Mouse (Mus musculus) neural tube, embryonic 13.5 days (tissue): ENCODE measurements around the gene Unc5c. TPM values are rescaled to one million over a fixed set of nuclear protein-coding genes. Genes with fewer than 3 reads are reported as not detected.

ENCODE experiments used
- ATAC-seq: fragments of 200-750 bp; cut with Nextera tagmentation; 2 replicates; pipeline ENCODE4 v1.8.0; 2017; ENCODE audit warnings: low read depth, mild to moderate bottlenecking, moderate TSS enrichment, moderate library complexity
- H3K27ac ChIP-seq: fragments of 300-500 bp; sonication (generic); replicated peaks from 2 replicates; pipeline ENCODE4 v1.5.1; 2015; ENCODE audit warnings: moderate library complexity, mild to moderate bottlenecking, inconsistent platforms
- H3K27me3 ChIP-seq: fragments of 300-500 bp; sonication (generic); 2 replicates; pipeline ENCODE4 v1.6.1; 2015; ENCODE audit warnings: mild to moderate bottlenecking, inconsistent platforms
- H3K36me3 ChIP-seq: fragments of 300-500 bp; sonication (generic); 2 replicates; pipeline ENCODE4 v1.6.1; 2015; ENCODE audit warnings: mild to moderate bottlenecking, inconsistent platforms
- H3K4me1 ChIP-seq: fragments of 300-500 bp; sonication (generic); replicated peaks from 2 replicates; pipeline ENCODE4 v1.6.1; 2015; ENCODE audit warnings: inconsistent platforms
- H3K4me2 ChIP-seq: fragments of 300-500 bp; sonication (generic); 2 replicates; pipeline ENCODE4 v1.6.1; 2015; ENCODE audit warnings: inconsistent platforms, mild to moderate bottlenecking, moderate library complexity
- H3K4me3 ChIP-seq: fragments of 300-500 bp; sonication (generic); 2 replicates; pipeline ENCODE4 v1.5.1; 2015; ENCODE audit warnings: mild to moderate bottlenecking, inconsistent platforms
- H3K9ac ChIP-seq: fragments of 300-500 bp; sonication (generic); 2 replicates; pipeline ENCODE4 v1.6.1; 2015; ENCODE audit warnings: moderate library complexity, mild to moderate bottlenecking, inconsistent platforms
- H3K9me3 ChIP-seq: fragments of 300-500 bp; sonication (generic); 2 replicates; pipeline ENCODE4 v1.6.1; 2016; ENCODE audit warnings: inconsistent platforms
- WGBS: fragments of 180-500 bp; shearing (Covaris S2); methylation state at CpG from one replicate; pipeline ENCODE4 v1.1.7; 2015; 5-methylcytosine and 5-hydroxymethylcytosine counted together
- polyA plus RNA-seq: library from polyadenylated mRNA; unstranded; fragments of >200 nt; fragmentation: Nextera tagmentation; extraction: Ambion mirVana; gene quantifications from 2 replicates; pipeline ENCODE4 v1.2.1, GENCODE M21; 2015

Unc5c gene
- polyA plus RNA-seq, 1 experiment from 2014 or later: 18.8 TPM

- Histone ChIP-seq H3K4me3 (no peak overlapping the region), H3K36me3 (no peaks in the 10 kb centered on the region), H3K4me1 (peaks cover 4% of the 10 kb centered on the region; the same call in 1 of the 2 replicates), H3K9me3 (no peaks in the 10 kb centered on the region), H3K27me3 (no peaks in the 10 kb centered on the region), H3K9ac (no peak overlapping the region), H3K4me2 (no peak overlapping the region), H3K27ac (no peak overlapping the region)
- 35% methylated on average over 6 of the region's 6 CpGs for WGBS
- ATAC-seq: peak; percentile 47; the same call in 1 of the 2 replicates
These were observed 268.8 kb downstream of the Unc5c start for GRCm38 (mm10) chr3:141733844-141734243.

- Histone ChIP-seq H3K9me3 (no peaks in the 10 kb centered on the region), H3K27me3 (no peaks in the 10 kb centered on the region), H3K9ac (no peak overlapping the region), H3K4me3 (no peak overlapping the region), H3K4me1 (peaks cover 4% of the 10 kb centered on the region; the same call in 1 of the 2 replicates), H3K4me2 (no peak overlapping the region), H3K36me3 (no peaks in the 10 kb centered on the region), H3K27ac (no peak overlapping the region)
- ATAC-seq: no peak
These were observed 270.3 kb downstream of the Unc5c start for GRCm38 (mm10) chr3:141735285-141735684.

GRCm38 (mm10) chr3:141745322-141745721 is 280.3 kb downstream of the Unc5c start:
- H3K27ac ChIP-seq: no peak overlapping the region
- no peak for ATAC-seq
- no peak overlapping the region for H3K9ac ChIP-seq
- H3K9me3 ChIP-seq: no peaks in the 10 kb centered on the region
- H3K36me3 ChIP-seq: no peaks in the 10 kb centered on the region
- H3K27me3 ChIP-seq: no peaks in the 10 kb centered on the region
- peaks cover 6% of the 10 kb centered on the region for H3K4me1 ChIP-seq
- no peak overlapping the region for H3K4me2 ChIP-seq
- H3K4me3 ChIP-seq: no peak overlapping the region

- Histone ChIP-seq H3K4me3 (no peak overlapping the region), H3K36me3 (no peaks in the 10 kb centered on the region), H3K27me3 (no peaks in the 10 kb centered on the region), H3K9ac (no peak overlapping the region), H3K9me3 (no peaks in the 10 kb centered on the region), H3K4me1 (no peaks in the 10 kb centered on the region), H3K4me2 (no peak overlapping the region), H3K27ac (no peak overlapping the region)
- 76% methylated on average over 4 of the region's 4 CpGs for WGBS
- ATAC-seq: no peak
These were observed 283.8 kb downstream of the Unc5c start for GRCm38 (mm10) chr3:141748694-141749381.

GRCm38 (mm10) chr3:141752172-141752571 is 287.2 kb downstream of the Unc5c start:
- no peaks in the 10 kb centered on the region for H3K36me3 ChIP-seq
- WGBS: 56% methylated on average over 7 of the region's 7 CpGs
- H3K9ac ChIP-seq: no peak overlapping the region
- H3K27me3 ChIP-seq: no peaks in the 10 kb centered on the region
- no peaks in the 10 kb centered on the region for H3K4me1 ChIP-seq
- no peak overlapping the region for H3K27ac ChIP-seq
- no peak for ATAC-seq
- H3K4me3 ChIP-seq: no peak overlapping the region
- H3K4me2 ChIP-seq: no peak overlapping the region
- H3K9me3 ChIP-seq: no peaks in the 10 kb centered on the region

- H3K9ac ChIP-seq: no peak overlapping the region
- H3K36me3 ChIP-seq: 0 out of 2 replicates have a peak, but pooled peaks cover 3% of the 10 kb centered on the region
- no peak for ATAC-seq
- WGBS: 82% methylated on average over 3 of the region's 3 CpGs
- no peaks in the 10 kb centered on the region for H3K4me1 ChIP-seq
- no peak overlapping the region for H3K4me3 ChIP-seq
- no peak overlapping the region for H3K27ac ChIP-seq
- no peaks in the 10 kb centered on the region for H3K27me3 ChIP-seq
- H3K9me3 ChIP-seq: no peaks in the 10 kb centered on the region
- no peak overlapping the region for H3K4me2 ChIP-seq
These were observed 292.2 kb downstream of the Unc5c start for GRCm38 (mm10) chr3:141757259-141757658.

GRCm38 (mm10) chr3:141778411-141778919 is 313.4 kb downstream of the Unc5c start:
- Histone ChIP-seq H3K9me3 (no peaks in the 10 kb centered on the region), H3K27me3 (no peaks in the 10 kb centered on the region), H3K4me1 (no peaks in the 10 kb centered on the region; the same call in 1 of the 2 replicates), H3K27ac (no peak overlapping the region), H3K9ac (no peak overlapping the region), H3K4me3 (no peak overlapping the region), H3K4me2 (no peak overlapping the region), H3K36me3 (no peaks in the 10 kb centered on the region)
- 75% methylated on average over 8 of the region's 8 CpGs for WGBS
- no peak for ATAC-seq

GRCm38 (mm10) chr3:141779186-141779585 is 314.2 kb downstream of the Unc5c start:
- Histone ChIP-seq H3K4me1 (no peaks in the 10 kb centered on the region; the same call in 1 of the 2 replicates), H3K9me3 (no peaks in the 10 kb centered on the region), H3K4me3 (no peak overlapping the region), H3K9ac (no peak overlapping the region), H3K27me3 (no peaks in the 10 kb centered on the region), H3K36me3 (no peaks in the 10 kb centered on the region), H3K4me2 (no peak overlapping the region), H3K27ac (no peak overlapping the region)
- 60% methylated on average over 3 of the region's 3 CpGs for WGBS
- no peak for ATAC-seq

GRCm38 (mm10) chr3:141782553-141782952 is 317.5 kb downstream of the Unc5c start:
- no peaks in the 10 kb centered on the region for H3K9me3 ChIP-seq
- H3K4me2 ChIP-seq: no peak overlapping the region
- peaks cover 10% of the 10 kb centered on the region for H3K4me1 ChIP-seq
- H3K4me3 ChIP-seq: no peak overlapping the region
- H3K27ac ChIP-seq: no peak overlapping the region
- WGBS: 69% methylated on average over 4 of the region's 4 CpGs
- ATAC-seq: no peak
- H3K9ac ChIP-seq: no peak overlapping the region
- H3K36me3 ChIP-seq: no peaks in the 10 kb centered on the region
- H3K27me3 ChIP-seq: no peaks in the 10 kb centered on the region

- 89% methylated on average over 8 of the region's 8 CpGs for WGBS
- ATAC-seq: no peak
- H3K27ac ChIP-seq: no peak overlapping the region
- H3K9me3 ChIP-seq: no peaks in the 10 kb centered on the region
- H3K36me3 ChIP-seq: no peaks in the 10 kb centered on the region
- no peak overlapping the region for H3K4me2 ChIP-seq
- peaks cover 13% of the 10 kb centered on the region for H3K4me1 ChIP-seq
- H3K27me3 ChIP-seq: no peaks in the 10 kb centered on the region
- H3K9ac ChIP-seq: no peak overlapping the region
- no peak overlapping the region for H3K4me3 ChIP-seq
These were observed 326.2 kb downstream of the Unc5c start for GRCm38 (mm10) chr3:141791026-141791780.

GRCm38 (mm10) chr3:141792106-141792505 is 327.1 kb downstream of the Unc5c start:
- H3K9me3 ChIP-seq: no peaks in the 10 kb centered on the region
- H3K4me1 ChIP-seq: peaks cover 9% of the 10 kb centered on the region; the same call in 1 of the 2 replicates
- 100% methylated on average over 1 of the region's 1 CpGs for WGBS
- H3K27ac ChIP-seq: no peak overlapping the region
- no peak overlapping the region for H3K4me3 ChIP-seq
- ATAC-seq: no peak
- no peak overlapping the region for H3K9ac ChIP-seq
- H3K36me3 ChIP-seq: no peaks in the 10 kb centered on the region
- H3K4me2 ChIP-seq: no peak overlapping the region
- H3K27me3 ChIP-seq: no peaks in the 10 kb centered on the region

GRCm38 (mm10) chr3:141793755-141794154 is 328.7 kb downstream of the Unc5c start:
- H3K27ac ChIP-seq: no peak overlapping the region
- H3K4me2 ChIP-seq: no peak overlapping the region
- no peak overlapping the region for H3K4me3 ChIP-seq
- no peaks in the 10 kb centered on the region for H3K27me3 ChIP-seq
- H3K4me1 ChIP-seq: no peaks in the 10 kb centered on the region
- WGBS: 54% methylated on average over 2 of the region's 2 CpGs
- H3K9ac ChIP-seq: no peak overlapping the region
- no peaks in the 10 kb centered on the region for H3K9me3 ChIP-seq
- peak; percentile 60 for ATAC-seq
- H3K36me3 ChIP-seq: no peaks in the 10 kb centered on the region
